Mouse (Mus musculus): ENCODE data around the gene Ssh3. TPM values are rescaled to one million over a fixed set of nuclear protein-coding genes. Genes with fewer than 3 reads are reported as not detected.
A peak's percentile ranks its signal among the peaks of the same experiment; 100 is the strongest.

The Ssh3 gene
- total and polyA plus RNA-seq, 2 experiments from 2014 or later = 6.4 to 11.6 TPM

DNA sequence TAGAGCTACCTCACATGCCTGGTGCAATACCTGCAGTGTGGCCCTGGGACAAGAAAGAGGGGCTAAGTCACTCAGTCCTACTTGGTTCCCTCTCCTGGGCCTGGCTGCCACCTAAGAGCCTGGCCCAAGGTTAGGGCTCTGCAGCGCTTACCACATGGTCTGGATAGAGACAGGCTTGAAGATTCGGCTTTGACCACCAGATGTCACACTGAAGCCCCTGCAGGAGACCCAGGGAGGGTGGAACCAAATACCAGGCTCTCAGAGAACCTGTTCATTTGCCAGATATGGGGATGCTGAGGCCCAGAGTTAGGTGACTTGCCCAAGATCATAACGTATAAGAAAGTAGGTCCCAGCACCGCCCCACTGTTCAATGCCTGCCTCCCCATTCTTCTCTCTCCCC, 3.0 kb downstream of the Ssh3 start:
- whole genome bisulfite sequencing = 67% methylated on average over 4 of the region's 4 CpGs
- H3K27me3 ChIP-seq (ENCODE audit: control insufficient read depth, insufficient read depth, low read length) = peaks cover 7% of the 10 kb centered on the region; the same call in 1 of the 2 replicates

GRCm38 (mm10) chr19:4264171-4264780, 4.7 kb downstream of the Ssh3 start:
- H3K27ac ChIP-seq (ENCODE audit: low read depth) = no peak overlapping the region
- no peaks in the 10 kb centered on the region for H3K4me1 ChIP-seq (ENCODE audit: control insufficient read depth, insufficient read depth)
- H3K27me3 ChIP-seq (ENCODE audit: control insufficient read depth, insufficient read depth, low read length) = no peaks in the 10 kb centered on the region
- no peak for TF ChIP-seq CTCF (IDR thresholded peaks at IDR 0.05; ENCODE audit: low read depth)
- no peak for TF ChIP-seq EP300 (IDR thresholded peaks at IDR 0.05; ENCODE audit: low read depth)
- no peak for DNase-seq (ENCODE audit: low spot score)
- no peak overlapping the region for H3K4me2 ChIP-seq (ENCODE audit: low read depth, low read length)
- no peaks in the 10 kb centered on the region for H3K9me3 ChIP-seq (replicated peaks; ENCODE audit: control insufficient read depth, low read length)
- WGBS = 92% methylated on average over 6 of the region's 6 CpGs
- no peak overlapping the region for H3K9ac ChIP-seq (replicated peaks; ENCODE audit: low read depth, low read length)
- no peak for ATAC-seq (ENCODE audit: insufficient read depth, low read depth)
- no peak overlapping the region for H3K4me3 ChIP-seq (ENCODE audit: low read depth, low read length)
- H3K36me3 ChIP-seq (replicated peaks; ENCODE audit: control insufficient read depth, insufficient read depth, low read length) = no peaks in the 10 kb centered on the region

More for the DNA sequence above, 3.0 kb downstream of the Ssh3 start:
- TF ChIP-seq EP300 (IDR thresholded peaks at IDR 0.05; ENCODE audit: low read depth) (no peak), CTCF (IDR thresholded peaks at IDR 0.05; ENCODE audit: low read depth) (no peak)
- Histone ChIP-seq H3K9ac (replicated peaks; ENCODE audit: low read depth, low read length) (no peak overlapping the region), H3K4me2 (ENCODE audit: low read depth, low read length) (no peak overlapping the region), H3K4me3 (ENCODE audit: low read depth, low read length) (no peak overlapping the region), H3K4me1 (ENCODE audit: control insufficient read depth, insufficient read depth) (no peaks in the 10 kb centered on the region), H3K36me3 (replicated peaks; ENCODE audit: control insufficient read depth, insufficient read depth, low read length) (no peaks in the 10 kb centered on the region), H3K27ac (ENCODE audit: low read depth) (no peak overlapping the region), H3K9me3 (replicated peaks; ENCODE audit: control insufficient read depth, low read length) (no peaks in the 10 kb centered on the region)
- ATAC-seq (ENCODE audit: insufficient read depth, low read depth) (no peak), DNase-seq (ENCODE audit: low spot score) (no peak)

GRCm38 (mm10) chr19:4263702-4264101, 5.3 kb downstream of the Ssh3 start:
- no peak overlapping the region for H3K4me3 ChIP-seq (ENCODE audit: low read depth, low read length)
- no peak for DNase-seq (ENCODE audit: low spot score)
- H3K4me2 ChIP-seq (ENCODE audit: low read depth, low read length) = no peak overlapping the region
- no peak overlapping the region for H3K9ac ChIP-seq (replicated peaks; ENCODE audit: low read depth, low read length)
- H3K27me3 ChIP-seq (ENCODE audit: control insufficient read depth, insufficient read depth, low read length) = no peaks in the 10 kb centered on the region
- no peaks in the 10 kb centered on the region for H3K4me1 ChIP-seq (ENCODE audit: control insufficient read depth, insufficient read depth)
- H3K9me3 ChIP-seq (replicated peaks; ENCODE audit: control insufficient read depth, low read length) = no peaks in the 10 kb centered on the region
- no peak for ATAC-seq (ENCODE audit: insufficient read depth, low read depth)
- H3K36me3 ChIP-seq (replicated peaks; ENCODE audit: control insufficient read depth, insufficient read depth, low read length) = no peaks in the 10 kb centered on the region
- H3K27ac ChIP-seq (ENCODE audit: low read depth) = no peak overlapping the region
- TF ChIP-seq EP300 (IDR thresholded peaks at IDR 0.05; ENCODE audit: low read depth) = no peak
- no peak for TF ChIP-seq CTCF (IDR thresholded peaks at IDR 0.05; ENCODE audit: low read depth)
- 74% methylated on average over 14 of the region's 14 CpGs for WGBS

DNA sequence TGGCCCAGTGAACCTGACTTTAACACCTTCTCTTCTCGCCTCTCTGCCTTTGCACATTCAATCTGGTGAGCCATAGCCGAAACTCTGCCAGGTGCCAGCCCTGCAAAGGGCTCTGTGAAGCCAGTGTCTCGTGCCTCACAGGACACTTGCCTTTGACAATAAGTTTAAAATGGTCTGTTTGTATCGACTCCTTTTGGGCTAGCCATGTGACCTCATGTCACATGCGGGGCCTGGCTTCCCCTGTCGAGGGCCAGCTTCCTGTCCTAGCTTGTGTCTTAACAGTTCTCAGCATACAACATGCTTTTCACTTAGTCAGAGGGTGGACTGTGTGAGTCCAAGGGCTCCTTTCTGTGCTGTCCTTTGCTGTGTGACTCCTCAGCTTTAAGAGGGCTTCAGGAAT, 6.2 kb downstream of the Ssh3 start:
- Histone ChIP-seq H3K4me3 (ENCODE audit: low read depth, low read length) (no peak overlapping the region), H3K9ac (replicated peaks; ENCODE audit: low read depth, low read length) (0 out of 2 replicates have a peak overlapping the region, but pooled peaks have one; percentile 2), H3K4me1 (ENCODE audit: control insufficient read depth, insufficient read depth) (no peaks in the 10 kb centered on the region), H3K27ac (ENCODE audit: low read depth) (no peak overlapping the region), H3K9me3 (replicated peaks; ENCODE audit: control insufficient read depth, low read length) (no peaks in the 10 kb centered on the region), H3K4me2 (ENCODE audit: low read depth, low read length) (no peak overlapping the region), H3K27me3 (ENCODE audit: control insufficient read depth, insufficient read depth, low read length) (no peaks in the 10 kb centered on the region), H3K36me3 (replicated peaks; ENCODE audit: control insufficient read depth, insufficient read depth, low read length) (no peaks in the 10 kb centered on the region)
- no peak for ATAC-seq (ENCODE audit: insufficient read depth, low read depth)
- TF ChIP-seq EP300 (IDR thresholded peaks at IDR 0.05; ENCODE audit: low read depth) (no peak), CTCF (IDR thresholded peaks at IDR 0.05; ENCODE audit: low read depth) (no peak)
- no peak for DNase-seq (ENCODE audit: low spot score)
- WGBS = 61% methylated on average over 6 of the region's 6 CpGs

- WGBS = 63% methylated on average over 8 of the region's 8 CpGs
- DNase-seq (ENCODE audit: low spot score) (no peak), ATAC-seq (ENCODE audit: insufficient read depth, low read depth) (no peak)
- H3K4me1 ChIP-seq (ENCODE audit: control insufficient read depth, insufficient read depth) = no peaks in the 10 kb centered on the region
- H3K9me3 ChIP-seq (replicated peaks; ENCODE audit: control insufficient read depth, low read length) = no peaks in the 10 kb centered on the region
- H3K4me3 ChIP-seq (ENCODE audit: low read depth, low read length) = no peak overlapping the region
- no peak overlapping the region for H3K27ac ChIP-seq (ENCODE audit: low read depth)
- H3K4me2 ChIP-seq (ENCODE audit: low read depth, low read length) = no peak overlapping the region
- H3K36me3 ChIP-seq (replicated peaks; ENCODE audit: control insufficient read depth, insufficient read depth, low read length) = no peaks in the 10 kb centered on the region
- no peak overlapping the region for H3K9ac ChIP-seq (replicated peaks; ENCODE audit: low read depth, low read length)
- H3K27me3 ChIP-seq (ENCODE audit: control insufficient read depth, insufficient read depth, low read length) = no peaks in the 10 kb centered on the region
- TF ChIP-seq CTCF (IDR thresholded peaks at IDR 0.05; ENCODE audit: low read depth) = peak; percentile 28; the same call in 1 of the 2 replicates
- TF ChIP-seq EP300 (IDR thresholded peaks at IDR 0.05; ENCODE audit: low read depth) = no peak
These were observed 7.8 kb downstream of the Ssh3 start for GRCm38 (mm10) chr19:4261038-4261698.

Measured in heart, postnatal 0 days (tissue).